Mouse (Mus musculus) embryonic facial prominence, embryonic 12.5 days (tissue): ENCODE data around the gene Ceacam18. TPM values are rescaled to one million over a fixed set of nuclear protein-coding genes. Genes with fewer than 3 reads are reported as not detected.

Experiments
- ATAC-seq: fragments of 200-750 bp; cut with Nextera tagmentation; 2 replicates; pipeline ENCODE4 v1.8.0; 2017; ENCODE audit not compliant: insufficient number of reproducible peaks, insufficient read depth, low FRiP score, low TSS enrichment
- H3K27ac ChIP-seq: fragments of 300-500 bp; sonication (generic); 2 replicates; pipeline ENCODE4 v1.5.1; 2016; ENCODE audit warnings: mild to moderate bottlenecking
- H3K27me3 ChIP-seq: fragments of 300-500 bp; sonication (generic); 2 replicates; pipeline ENCODE4 v1.6.1; 2016; ENCODE audit warnings: mild to moderate bottlenecking, moderate library complexity
- H3K36me3 ChIP-seq: fragments of 300-500 bp; sonication (generic); 2 replicates; pipeline ENCODE4 v1.6.1; 2016; ENCODE audit warnings: mild to moderate bottlenecking
- H3K4me1 ChIP-seq: fragments of 300-500 bp; sonication (generic); 2 replicates; pipeline ENCODE4 v1.6.1; 2016
- H3K4me2 ChIP-seq: fragments of 300-500 bp; sonication (generic); replicated peaks from 2 replicates; pipeline ENCODE4 v1.6.1; 2016; ENCODE audit warnings: mild to moderate bottlenecking, moderate library complexity
- H3K4me3 ChIP-seq: fragments of 300-500 bp; sonication (generic); 2 replicates; pipeline ENCODE4 v1.5.1; 2016; ENCODE audit warnings: mild to moderate bottlenecking
- H3K9ac ChIP-seq: fragments of 300-500 bp; sonication (generic); 2 replicates; pipeline ENCODE4 v1.6.1; 2016; ENCODE audit warnings: mild to moderate bottlenecking, moderate library complexity
- H3K9me3 ChIP-seq: fragments of 300-500 bp; sonication (generic); 2 replicates; pipeline ENCODE4 v1.6.1; 2016; ENCODE audit warnings: mild to moderate bottlenecking, moderate library complexity
- WGBS: fragments of 180-500 bp; shearing (Covaris S2); methylation state at CpG from one replicate; pipeline ENCODE4 v1.1.7; 2016; 5-methylcytosine and 5-hydroxymethylcytosine counted together
- polyA plus RNA-seq: library from polyadenylated mRNA; unstranded; fragments of >200 nt; fragmentation: Nextera tagmentation; extraction: Ambion mirVana; gene quantifications from 2 replicates; pipeline ENCODE4 v1.2.1, GENCODE M21; 2016

The Ceacam18 gene
- not detected in 2 replicates for polyA plus RNA-seq

DNA sequence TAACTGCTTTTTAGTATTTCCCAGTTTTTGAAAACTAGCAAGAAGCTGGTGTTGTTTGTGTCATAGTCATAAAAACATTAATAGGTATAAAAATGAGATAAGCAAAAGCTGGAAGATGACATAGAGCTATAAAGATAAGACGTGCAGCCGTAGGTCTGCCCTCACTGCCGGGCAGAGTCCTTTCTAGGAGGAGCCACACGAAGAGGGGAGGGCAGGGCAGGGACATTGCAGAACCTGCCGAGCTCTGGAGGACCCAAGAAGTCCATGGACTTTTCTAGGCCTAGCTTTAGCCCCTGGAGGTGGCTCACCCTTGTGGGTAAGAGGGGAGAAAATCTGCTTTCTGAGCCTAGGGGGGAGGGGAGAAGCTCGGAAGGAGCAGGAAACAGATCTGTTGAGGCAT lies at the start of gene Ceacam18:
TSS of gene Ceacam18 (plus strand) at position 208 of the 400 bp plus-strand sequence.
- H3K36me3 ChIP-seq = no peaks in the 10 kb centered on the region
- WGBS = 73% methylated on average over 6 of the region's 6 CpGs
- no peak for ATAC-seq

DNA sequence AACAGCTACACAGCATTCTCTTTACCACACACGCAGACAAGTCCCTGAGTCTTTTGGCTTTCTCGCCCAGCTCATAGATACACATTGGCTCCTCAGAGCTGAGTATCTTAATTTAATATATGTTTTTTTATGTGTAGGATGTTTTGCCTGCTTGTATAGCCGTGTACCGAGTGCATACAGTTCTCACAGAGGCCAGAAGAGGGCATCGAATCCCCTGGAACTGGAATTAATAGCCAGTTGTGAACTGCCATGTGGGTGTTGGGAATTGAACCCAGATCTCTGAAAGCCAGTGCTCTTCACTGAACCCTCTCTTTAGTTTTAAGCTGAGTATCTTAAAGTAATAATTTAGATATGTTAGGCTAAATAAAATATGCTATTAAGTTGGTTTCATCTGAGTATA lies 49.7 kb upstream of the Ceacam18 start:
- WGBS = 91% methylated on average over 5 of the region's 5 CpGs
- H3K4me3 ChIP-seq = no peak overlapping the region
- peaks cover 59% of the 10 kb centered on the region for H3K36me3 ChIP-seq
- no peak overlapping the region for H3K27ac ChIP-seq
- no peaks in the 10 kb centered on the region for H3K9me3 ChIP-seq
- peaks cover 8% of the 10 kb centered on the region; the same call in 1 of the 2 replicates for H3K4me1 ChIP-seq
- no peaks in the 10 kb centered on the region for H3K27me3 ChIP-seq
- no peak overlapping the region for H3K9ac ChIP-seq
- H3K4me2 ChIP-seq = no peak overlapping the region
- no peak for ATAC-seq

More for the DNA sequence above, at the start of gene Ceacam18:
- Histone ChIP-seq H3K9me3 (no peaks in the 10 kb centered on the region), H3K27ac (no peak within 1 kb of the TSS), H3K9ac (no peak within 1 kb of the TSS), H3K4me3 (no peak within 1 kb of the TSS), H3K4me1 (no peaks in the 10 kb centered on the region), H3K4me2 (no peak within 1 kb of the TSS), H3K27me3 (no peaks in the 10 kb centered on the region)

DNA sequence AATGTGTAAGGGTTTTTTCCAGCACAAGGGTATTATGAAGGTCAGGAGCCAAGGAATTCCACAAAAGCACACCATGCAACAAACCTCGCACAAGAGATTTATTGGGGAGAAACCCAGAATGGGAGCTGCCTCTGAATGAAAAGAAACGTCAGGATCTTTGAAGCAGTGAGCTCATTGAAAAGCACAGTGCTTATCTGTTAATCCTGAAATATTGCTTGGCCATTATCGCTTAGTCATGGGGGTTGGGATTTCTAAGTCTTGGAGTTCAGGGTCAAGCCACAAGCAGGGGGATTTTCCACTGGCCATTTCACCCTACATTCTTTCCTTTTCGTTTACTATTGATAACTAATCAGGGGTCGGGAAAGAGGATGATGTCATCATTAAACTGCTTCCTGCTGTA lies 32.6 kb upstream of the Ceacam18 start:
- ATAC-seq = no peak
- Histone ChIP-seq H3K27ac (no peak overlapping the region), H3K4me2 (no peak overlapping the region), H3K4me3 (no peak overlapping the region), H3K9ac (no peak overlapping the region), H3K27me3 (no peaks in the 10 kb centered on the region), H3K4me1 (0 out of 2 replicates have a peak, but pooled peaks cover 3% of the 10 kb centered on the region), H3K36me3 (no peaks in the 10 kb centered on the region), H3K9me3 (no peaks in the 10 kb centered on the region)
- WGBS = 42% methylated on average over 5 of the region's 5 CpGs

DNA sequence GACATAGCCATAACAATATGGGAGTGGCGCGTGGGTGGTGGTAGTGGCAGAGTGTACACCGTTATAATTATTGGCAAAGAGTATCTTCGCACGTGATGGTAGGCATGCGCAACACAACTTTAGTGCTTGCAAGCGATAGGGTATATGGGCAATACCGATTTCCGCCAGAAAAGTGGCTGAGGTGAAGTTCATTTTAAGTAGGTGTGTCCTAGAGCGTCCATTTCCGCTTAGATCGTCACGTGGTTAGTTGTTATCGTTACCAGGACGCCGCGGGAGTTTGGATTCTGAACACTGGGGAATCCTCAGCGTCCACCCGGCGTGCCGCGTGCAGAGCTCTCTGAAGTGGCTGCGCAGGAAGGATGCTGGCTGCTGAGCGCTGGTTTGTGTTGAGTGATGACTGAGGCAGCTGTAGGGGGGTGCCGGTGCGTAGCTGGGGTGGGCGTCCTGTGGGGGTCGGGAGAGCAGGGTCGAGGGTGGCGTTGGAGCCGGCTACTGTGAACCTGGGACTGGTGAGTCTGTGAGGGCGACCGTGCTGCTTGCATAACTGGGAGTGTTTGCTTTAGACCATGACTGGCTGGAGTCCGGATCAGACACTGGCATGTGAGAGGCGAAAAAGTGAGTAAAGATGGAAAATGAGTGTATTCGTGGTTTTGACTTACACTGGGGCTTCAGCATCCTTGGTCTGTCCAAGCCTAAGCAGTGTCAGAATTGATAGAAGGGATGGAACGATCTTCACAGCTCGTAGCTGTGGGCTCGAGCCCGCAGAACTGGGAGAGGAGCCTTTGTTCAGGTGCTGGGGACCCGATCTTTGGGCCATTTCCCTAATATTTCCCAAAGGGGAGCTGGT lies 27.4 kb upstream of the Ceacam18 start, which contains the start of gene Zfp819:
TSS of gene Zfp819 (plus strand) at position 274 of the 847 bp plus-strand sequence.
- no peaks in the 10 kb centered on the region for H3K4me1 ChIP-seq
- H3K9ac ChIP-seq = no peak within 1 kb of the TSS
- H3K27ac ChIP-seq = no peak within 1 kb of the TSS
- 0 out of 2 replicates have a peak, but pooled peaks cover 5% of the 10 kb centered on the region for H3K27me3 ChIP-seq
- peak within 1 kb of the TSS; percentile 40 for H3K4me3 ChIP-seq
- no peaks in the 10 kb centered on the region for H3K36me3 ChIP-seq
- WGBS = 14% methylated on average over 41 of the region's 41 CpGs
- peak; percentile 81 for ATAC-seq
- H3K9me3 ChIP-seq = no peaks in the 10 kb centered on the region
- H3K4me2 ChIP-seq = peak within 1 kb of the TSS; percentile 81

DNA sequence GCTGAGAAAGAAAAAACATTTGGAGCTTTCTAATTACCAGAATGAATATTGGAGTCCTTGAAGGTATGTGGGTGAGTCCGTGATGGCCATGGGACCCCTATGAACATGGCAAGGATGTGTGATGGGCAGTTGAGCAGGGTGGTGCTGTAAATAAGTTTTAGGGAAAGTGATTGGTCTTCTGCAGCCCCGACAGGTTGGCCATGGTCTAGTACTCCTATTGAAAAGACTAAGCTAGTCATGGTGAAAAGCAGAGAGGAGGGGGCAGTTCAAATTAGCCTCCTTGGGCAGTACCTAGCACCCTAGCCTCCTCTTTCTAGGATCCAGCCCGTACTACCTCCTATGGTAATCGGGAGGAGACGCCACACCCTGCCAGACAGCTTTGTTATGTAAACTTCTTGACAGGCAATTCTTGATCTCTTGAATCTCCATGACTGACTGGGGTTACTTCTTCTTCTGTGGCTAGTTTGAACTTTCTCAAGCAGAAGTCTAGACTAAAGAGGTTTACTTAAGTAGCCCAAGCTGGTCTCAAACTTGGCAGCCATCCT lies 26.7 kb upstream of the Ceacam18 start:
- Histone ChIP-seq H3K4me3 (peak overlapping the region; percentile 40; the same call in 1 of the 2 replicates), H3K4me1 (no peaks in the 10 kb centered on the region), H3K36me3 (no peaks in the 10 kb centered on the region), H3K9me3 (no peaks in the 10 kb centered on the region), H3K27me3 (0 out of 2 replicates have a peak, but pooled peaks cover 5% of the 10 kb centered on the region), H3K9ac (no peak overlapping the region), H3K4me2 (peak overlapping the region; percentile 81; the same call in 1 of the 2 replicates), H3K27ac (no peak overlapping the region)
- ATAC-seq = no peak
- WGBS = 56% methylated on average over 5 of the region's 5 CpGs

GRCm38 (mm10) chr7:43608316-43608824 lies 26.1 kb upstream of the Ceacam18 start:
- Histone ChIP-seq H3K4me3 (no peak overlapping the region), H3K4me2 (no peak overlapping the region), H3K27ac (no peak overlapping the region), H3K9ac (no peak overlapping the region), H3K9me3 (no peaks in the 10 kb centered on the region), H3K36me3 (no peaks in the 10 kb centered on the region), H3K4me1 (no peaks in the 10 kb centered on the region), H3K27me3 (0 out of 2 replicates have a peak, but pooled peaks cover 5% of the 10 kb centered on the region)
- no peak for ATAC-seq
- WGBS = 81% methylated on average over 7 of the region's 7 CpGs

DNA sequence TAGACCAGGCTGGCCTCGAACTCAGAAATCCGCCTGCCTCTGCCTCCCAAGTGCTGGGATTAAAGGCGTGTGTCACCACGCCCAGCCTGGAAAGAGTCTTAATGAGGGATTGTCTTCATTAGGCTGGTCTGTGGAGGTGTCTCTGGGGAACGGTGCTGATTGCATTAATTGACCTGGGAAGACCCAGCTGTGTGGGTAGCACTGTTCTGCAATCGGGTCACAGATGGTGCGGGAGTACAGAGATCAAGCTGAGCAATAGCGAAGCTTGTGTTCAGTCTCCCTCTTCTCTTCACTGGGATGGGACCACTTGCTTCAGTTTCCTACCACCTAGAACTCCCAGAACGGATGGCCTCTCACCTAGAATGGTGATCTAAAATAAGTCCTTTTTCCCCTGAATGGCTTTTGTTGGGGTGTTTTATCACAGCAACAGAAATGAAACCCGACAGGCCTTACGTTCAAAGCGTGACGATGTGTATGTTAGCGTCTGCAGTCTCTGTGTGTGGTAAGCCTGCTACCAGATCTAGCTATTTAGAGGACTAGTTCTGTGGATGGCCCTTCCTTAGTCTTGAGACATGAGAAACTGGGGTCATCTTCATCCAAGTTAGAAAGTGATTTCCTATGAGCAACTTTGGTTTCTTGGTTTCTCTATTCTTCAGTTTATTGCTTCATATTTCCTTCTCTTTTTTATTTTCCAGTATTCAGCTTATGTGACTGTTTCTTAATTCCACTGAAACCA lies 20.5 kb upstream of the Ceacam18 start:
- Histone ChIP-seq H3K9ac (no peak overlapping the region), H3K27me3 (no peaks in the 10 kb centered on the region), H3K4me1 (no peaks in the 10 kb centered on the region), H3K4me3 (no peak overlapping the region), H3K4me2 (no peak overlapping the region), H3K27ac (no peak overlapping the region), H3K9me3 (no peaks in the 10 kb centered on the region), H3K36me3 (no peaks in the 10 kb centered on the region)
- no peak for ATAC-seq
- 86% methylated on average over 14 of the region's 14 CpGs for WGBS

GRCm38 (mm10) chr7:43622927-43623326 lies 11.6 kb upstream of the Ceacam18 start:
- Histone ChIP-seq H3K27ac (no peak overlapping the region), H3K27me3 (no peaks in the 10 kb centered on the region), H3K36me3 (no peaks in the 10 kb centered on the region), H3K4me1 (no peaks in the 10 kb centered on the region), H3K4me3 (no peak overlapping the region), H3K4me2 (no peak overlapping the region), H3K9ac (no peak overlapping the region), H3K9me3 (no peaks in the 10 kb centered on the region)
- 77% methylated on average over 7 of the region's 7 CpGs for WGBS
- no peak for ATAC-seq

- no peak overlapping the region for H3K4me3 ChIP-seq
- no peaks in the 10 kb centered on the region for H3K4me1 ChIP-seq
- no peak overlapping the region for H3K4me2 ChIP-seq
- no peak overlapping the region for H3K27ac ChIP-seq
- no peaks in the 10 kb centered on the region for H3K36me3 ChIP-seq
- 12% methylated on average over 10 of the region's 10 CpGs for WGBS
- no peak for ATAC-seq
- H3K27me3 ChIP-seq = no peaks in the 10 kb centered on the region
- H3K9ac ChIP-seq = no peak overlapping the region
- no peaks in the 10 kb centered on the region for H3K9me3 ChIP-seq
These were observed 10.7 kb upstream of the Ceacam18 start for GRCm38 (mm10) chr7:43623819-43624218.

DNA sequence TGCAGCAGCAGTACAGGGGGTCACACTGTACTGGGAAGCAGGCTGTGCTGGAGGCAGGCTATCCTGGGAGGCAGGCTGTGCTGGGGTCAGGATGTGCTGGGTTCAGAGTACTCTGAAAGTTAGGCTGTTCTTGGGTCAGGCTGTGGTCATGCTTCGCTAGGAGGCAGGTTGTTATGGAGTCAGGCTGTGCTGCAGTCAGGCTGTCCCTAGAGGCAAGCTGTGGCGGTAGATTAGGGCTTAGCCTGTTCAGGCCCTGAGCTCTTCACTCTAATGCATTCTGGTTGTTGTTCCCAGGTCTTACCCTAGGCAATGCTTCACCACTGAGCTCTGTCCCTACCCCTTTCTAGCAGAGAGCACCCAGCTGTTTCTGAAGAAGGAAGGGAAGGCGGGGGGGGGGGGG lies 9.4 kb upstream of the Ceacam18 start:
- ATAC-seq = no peak
- Histone ChIP-seq H3K4me2 (no peak overlapping the region), H3K9me3 (no peaks in the 10 kb centered on the region), H3K9ac (no peak overlapping the region), H3K4me1 (no peaks in the 10 kb centered on the region), H3K27ac (no peak overlapping the region), H3K27me3 (no peaks in the 10 kb centered on the region), H3K36me3 (no peaks in the 10 kb centered on the region), H3K4me3 (no peak overlapping the region)
- WGBS = 51% methylated on average over 3 of the region's 3 CpGs

GRCm38 (mm10) chr7:43625794-43626422 lies 8.6 kb upstream of the Ceacam18 start:
- no peak overlapping the region for H3K9ac ChIP-seq
- WGBS = 84% methylated on average over 8 of the region's 8 CpGs
- H3K4me3 ChIP-seq = no peak overlapping the region
- no peaks in the 10 kb centered on the region for H3K4me1 ChIP-seq
- no peaks in the 10 kb centered on the region for H3K9me3 ChIP-seq
- no peak overlapping the region for H3K27ac ChIP-seq
- H3K27me3 ChIP-seq = no peaks in the 10 kb centered on the region
- H3K4me2 ChIP-seq = no peak overlapping the region
- no peak for ATAC-seq
- no peaks in the 10 kb centered on the region for H3K36me3 ChIP-seq
